Mouse (Mus musculus) spleen, adult 2 months (tissue): ENCODE measurements around the gene Id3.

Source experiments
- CTCF ChIP-seq: fragments of 200-500 bp; IDR thresholded peaks from 2 replicates; pipeline ENCODE4 v1.5.1; 2011; ENCODE audit warnings: mild to moderate bottlenecking, inconsistent platforms; ENCODE audit not compliant: insufficient read depth, insufficient read length, insufficient replicate concordance; ENCODE audit errors: extremely low read depth
- POLR2A ChIP-seq: fragments of 200-500 bp; IDR thresholded peaks from 2 replicates; pipeline ENCODE4 v1.6.1; 2011; ENCODE audit warnings: low read depth, low read length, inconsistent platforms

GRCm38 (mm10) chr4:136177612-136178474, 34.5 kb downstream of the Id3 start:
- TF ChIP-seq CTCF (no peak), POLR2A (peak; percentile 35)
